Mouse (Mus musculus) limb, embryonic 15.5 days (tissue): ENCODE results near the gene Cmip. TPM values are rescaled to one million over a fixed set of nuclear protein-coding genes. Genes with fewer than 3 reads are reported as not detected.

ENCODE experiments used
- ATAC-seq: fragments of 200-750 bp; cut with Nextera tagmentation; 2 replicates; pipeline ENCODE4 v1.8.0; 2017; ENCODE audit warnings: low read depth, moderate TSS enrichment; ENCODE audit not compliant: insufficient number of reproducible peaks, low FRiP score, low TSS enrichment
- H3K27ac ChIP-seq: fragments of 300-500 bp; sonication (generic); 2 replicates; pipeline ENCODE4 v1.5.1; 2015; ENCODE audit warnings: moderate library complexity, mild to moderate bottlenecking, inconsistent platforms
- H3K27me3 ChIP-seq: fragments of 300-500 bp; sonication (generic); 2 replicates; pipeline ENCODE4 v1.6.1; 2015; ENCODE audit warnings: inconsistent platforms
- H3K36me3 ChIP-seq: fragments of 300-500 bp; sonication (generic); 2 replicates; pipeline ENCODE4 v1.6.1; 2015; ENCODE audit warnings: inconsistent platforms
- H3K4me1 ChIP-seq: fragments of 300-500 bp; sonication (generic); 2 replicates; pipeline ENCODE4 v1.6.1; 2015; ENCODE audit warnings: inconsistent platforms
- H3K4me2 ChIP-seq: fragments of 300-500 bp; sonication (generic); 2 replicates; pipeline ENCODE4 v1.6.1; 2015; ENCODE audit warnings: mild to moderate bottlenecking, inconsistent platforms
- H3K4me3 ChIP-seq: fragments of 300-500 bp; sonication (generic); 2 replicates; pipeline ENCODE4 v1.5.1; 2015; ENCODE audit warnings: mild to moderate bottlenecking, inconsistent platforms
- H3K9ac ChIP-seq: fragments of 300-500 bp; sonication (generic); 2 replicates; pipeline ENCODE4 v1.6.1; 2015; ENCODE audit warnings: inconsistent platforms
- H3K9me3 ChIP-seq: fragments of 300-500 bp; sonication (generic); 2 replicates; pipeline ENCODE4 v1.6.1; 2016; ENCODE audit warnings: inconsistent platforms
- WGBS: fragments of 180-500 bp; shearing (Covaris S2); methylation state at CpG from one replicate; pipeline ENCODE4 v1.1.7; 2015; 5-methylcytosine and 5-hydroxymethylcytosine counted together
- polyA plus RNA-seq: library from polyadenylated mRNA; unstranded; fragments of >200 nt; fragmentation: Nextera tagmentation; extraction: Ambion mirVana; gene quantifications from 2 replicates; pipeline ENCODE4 v1.2.1, GENCODE M21; 2015

Gene Cmip
- polyA plus RNA-seq, 1 experiment from 2014 or later = 18.8 TPM

- Histone ChIP-seq H3K27ac (no peak overlapping the region; the same call in 1 of the 2 replicates), H3K9me3 (no peaks in the 10 kb centered on the region), H3K4me1 (peaks cover 49% of the 10 kb centered on the region), H3K9ac (no peak overlapping the region), H3K4me3 (no peak overlapping the region), H3K36me3 (peaks cover 10% of the 10 kb centered on the region; the same call in 1 of the 2 replicates), H3K27me3 (no peaks in the 10 kb centered on the region), H3K4me2 (no peak overlapping the region)
- WGBS = 87% methylated on average over 10 of the region's 10 CpGs
- no peak for ATAC-seq
These were observed 24.8 kb downstream of the Cmip start for GRCm38 (mm10) chr8:117281676-117282075.

- Histone ChIP-seq H3K36me3 (peaks cover 12% of the 10 kb centered on the region; the same call in 1 of the 2 replicates), H3K27me3 (no peaks in the 10 kb centered on the region), H3K4me2 (no peak overlapping the region), H3K4me1 (peaks cover 49% of the 10 kb centered on the region), H3K9ac (no peak overlapping the region), H3K27ac (no peak overlapping the region; the same call in 1 of the 2 replicates), H3K4me3 (no peak overlapping the region), H3K9me3 (no peaks in the 10 kb centered on the region)
- WGBS = 58% methylated on average over 17 of the region's 17 CpGs
- ATAC-seq = no peak
These were observed 25.5 kb downstream of the Cmip start for GRCm38 (mm10) chr8:117282141-117282950.

- WGBS = 76% methylated on average over 9 of the region's 9 CpGs
- Histone ChIP-seq H3K4me1 (peaks cover 39% of the 10 kb centered on the region), H3K27ac (no peak overlapping the region), H3K36me3 (peaks cover 12% of the 10 kb centered on the region; the same call in 1 of the 2 replicates), H3K27me3 (no peaks in the 10 kb centered on the region), H3K4me2 (no peak overlapping the region), H3K4me3 (no peak overlapping the region), H3K9me3 (no peaks in the 10 kb centered on the region), H3K9ac (no peak overlapping the region)
- ATAC-seq = no peak
These were observed 28.1 kb downstream of the Cmip start for GRCm38 (mm10) chr8:117284768-117285484.

- H3K4me2 ChIP-seq = no peak overlapping the region
- H3K9ac ChIP-seq = no peak overlapping the region
- H3K4me3 ChIP-seq = no peak overlapping the region
- no peaks in the 10 kb centered on the region for H3K27me3 ChIP-seq
- ATAC-seq = no peak
- no peaks in the 10 kb centered on the region for H3K9me3 ChIP-seq
- peaks cover 12% of the 10 kb centered on the region; the same call in 1 of the 2 replicates for H3K36me3 ChIP-seq
- H3K4me1 ChIP-seq = peaks cover 41% of the 10 kb centered on the region
- no peak overlapping the region for H3K27ac ChIP-seq
- 72% methylated on average over 8 of the region's 8 CpGs for WGBS
These were observed 31.1 kb downstream of the Cmip start for GRCm38 (mm10) chr8:117287966-117288365.

DNA sequence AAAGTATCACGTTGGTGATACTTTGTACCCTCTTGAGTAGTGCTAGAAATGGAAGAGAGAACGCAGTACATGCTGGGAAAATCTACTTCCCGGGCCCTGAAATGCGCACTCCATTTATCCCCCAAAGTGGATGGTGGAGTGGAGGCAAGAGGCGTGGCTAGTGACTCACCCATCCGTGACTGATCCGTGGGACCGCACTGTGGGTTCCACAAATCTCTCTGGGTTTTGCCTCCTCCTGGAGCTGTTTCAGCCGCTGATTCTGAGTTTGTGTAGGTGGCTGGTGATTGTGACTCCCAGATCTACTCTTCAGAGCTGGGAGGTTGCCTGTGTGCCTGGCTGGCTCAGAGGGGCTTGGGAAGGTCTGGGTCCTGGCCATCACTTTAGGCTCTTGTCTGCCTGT, 32.2 kb downstream of the Cmip start:
- ATAC-seq = no peak
- no peak overlapping the region for H3K27ac ChIP-seq
- no peak overlapping the region for H3K4me3 ChIP-seq
- peaks cover 12% of the 10 kb centered on the region; the same call in 1 of the 2 replicates for H3K36me3 ChIP-seq
- no peaks in the 10 kb centered on the region for H3K9me3 ChIP-seq
- no peaks in the 10 kb centered on the region for H3K27me3 ChIP-seq
- 87% methylated on average over 9 of the region's 9 CpGs for WGBS
- H3K9ac ChIP-seq = no peak overlapping the region
- peaks cover 43% of the 10 kb centered on the region for H3K4me1 ChIP-seq
- H3K4me2 ChIP-seq = no peak overlapping the region

GRCm38 (mm10) chr8:117290506-117290905, 33.6 kb downstream of the Cmip start:
- Histone ChIP-seq H3K4me3 (no peak overlapping the region), H3K27ac (peak overlapping the region; percentile 62), H3K4me1 (peaks cover 49% of the 10 kb centered on the region), H3K9ac (no peak overlapping the region), H3K9me3 (no peaks in the 10 kb centered on the region), H3K36me3 (peaks cover 8% of the 10 kb centered on the region; the same call in 1 of the 2 replicates), H3K27me3 (no peaks in the 10 kb centered on the region), H3K4me2 (no peak overlapping the region)
- WGBS = 19% methylated on average over 7 of the region's 7 CpGs
- ATAC-seq = peak; percentile 28; the same call in 1 of the 2 replicates

DNA sequence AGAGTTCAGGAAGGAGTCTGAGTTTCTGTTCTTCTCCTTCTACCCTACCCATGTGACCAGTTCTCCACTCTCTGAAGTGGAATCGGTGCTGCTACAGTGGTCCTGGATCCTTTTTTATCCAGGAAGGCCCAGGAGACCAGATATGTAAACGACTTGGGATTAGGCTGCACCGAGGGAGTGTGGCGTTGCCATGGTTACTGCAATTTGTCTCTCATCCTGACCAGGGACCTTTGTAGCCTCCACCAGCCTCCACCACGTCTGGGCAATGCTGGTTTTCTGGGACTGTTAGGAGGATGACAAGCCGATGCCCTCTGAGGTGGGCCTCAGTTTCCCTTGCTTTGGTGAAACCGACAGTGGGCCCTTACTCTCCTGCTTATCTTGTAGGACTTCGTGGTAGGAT, 35.4 kb downstream of the Cmip start:
- 43% methylated on average over 8 of the region's 8 CpGs for WGBS
- H3K9ac ChIP-seq = no peak overlapping the region
- no peak overlapping the region for H3K4me2 ChIP-seq
- H3K27ac ChIP-seq = no peak overlapping the region
- no peaks in the 10 kb centered on the region for H3K36me3 ChIP-seq
- no peaks in the 10 kb centered on the region for H3K27me3 ChIP-seq
- no peak for ATAC-seq
- no peak overlapping the region for H3K4me3 ChIP-seq
- H3K4me1 ChIP-seq = peaks cover 49% of the 10 kb centered on the region
- no peaks in the 10 kb centered on the region for H3K9me3 ChIP-seq

- no peaks in the 10 kb centered on the region for H3K9me3 ChIP-seq
- WGBS = 77% methylated on average over 10 of the region's 10 CpGs
These were observed 37.9 kb downstream of the Cmip start for GRCm38 (mm10) chr8:117294812-117295211.

DNA sequence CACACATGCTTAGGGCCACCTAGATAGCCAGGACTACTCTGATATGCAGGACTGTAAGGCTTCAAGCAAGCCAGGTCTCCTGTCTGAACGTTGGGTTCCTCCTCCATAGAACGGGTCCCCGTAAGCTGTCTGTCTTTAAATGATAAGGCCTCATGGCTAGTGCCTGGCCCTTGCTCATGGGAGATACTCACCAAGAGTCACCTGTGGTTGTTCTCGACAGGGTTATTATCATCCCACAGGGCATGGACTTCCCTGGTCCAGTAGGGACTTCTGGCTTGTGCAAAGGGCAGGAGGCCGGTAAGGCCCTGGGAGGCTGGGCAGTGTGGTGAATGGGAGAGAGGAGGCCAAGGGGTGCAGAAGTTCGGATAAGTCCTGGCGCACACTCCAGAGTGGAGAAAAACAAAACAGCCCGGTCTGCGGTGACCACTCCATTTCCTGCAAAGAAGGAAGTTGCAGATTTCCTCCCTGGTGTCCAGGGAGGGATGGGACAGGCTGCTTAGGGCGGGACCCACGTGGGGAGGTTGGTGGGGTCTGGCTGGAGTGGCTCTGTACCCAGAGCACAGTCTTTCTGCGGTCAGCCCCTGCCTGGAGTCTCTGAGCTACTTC, 41.2 kb downstream of the Cmip start:
- no peaks in the 10 kb centered on the region for H3K36me3 ChIP-seq
- WGBS = 72% methylated on average over 12 of the region's 12 CpGs
- H3K9ac ChIP-seq = no peak overlapping the region
- 0 out of 2 replicates have a peak, but pooled peaks have one; percentile 6 for ATAC-seq
- H3K27me3 ChIP-seq = no peaks in the 10 kb centered on the region
- peaks cover 51% of the 10 kb centered on the region for H3K4me1 ChIP-seq
- no peak overlapping the region for H3K27ac ChIP-seq
- no peak overlapping the region for H3K4me3 ChIP-seq
- no peak overlapping the region for H3K4me2 ChIP-seq
- no peaks in the 10 kb centered on the region for H3K9me3 ChIP-seq

More at GRCm38 (mm10) chr8:117294812-117295211, 37.9 kb downstream of the Cmip start:
- H3K9ac ChIP-seq = no peak overlapping the region
- H3K4me1 ChIP-seq = peaks cover 54% of the 10 kb centered on the region
- ATAC-seq = no peak
- no peak overlapping the region for H3K4me3 ChIP-seq
- no peaks in the 10 kb centered on the region for H3K27me3 ChIP-seq
- H3K27ac ChIP-seq = no peak overlapping the region
- H3K4me2 ChIP-seq = no peak overlapping the region
- H3K36me3 ChIP-seq = no peaks in the 10 kb centered on the region

GRCm38 (mm10) chr8:117299204-117299603, 42.3 kb downstream of the Cmip start:
- Histone ChIP-seq H3K36me3 (no peaks in the 10 kb centered on the region), H3K4me3 (no peak overlapping the region), H3K4me2 (no peak overlapping the region), H3K9me3 (no peaks in the 10 kb centered on the region), H3K9ac (no peak overlapping the region), H3K27ac (no peak overlapping the region), H3K27me3 (no peaks in the 10 kb centered on the region), H3K4me1 (peaks cover 51% of the 10 kb centered on the region)
- ATAC-seq = no peak
- WGBS = 66% methylated on average over 10 of the region's 10 CpGs

- H3K4me2 ChIP-seq = no peak overlapping the region
- ATAC-seq = no peak
- no peak overlapping the region for H3K27ac ChIP-seq
- no peak overlapping the region for H3K4me3 ChIP-seq
- H3K4me1 ChIP-seq = peaks cover 55% of the 10 kb centered on the region
- 56% methylated on average over 7 of the region's 7 CpGs for WGBS
- H3K9me3 ChIP-seq = no peaks in the 10 kb centered on the region
- no peaks in the 10 kb centered on the region for H3K27me3 ChIP-seq
- no peak overlapping the region for H3K9ac ChIP-seq
- no peaks in the 10 kb centered on the region for H3K36me3 ChIP-seq
These were observed 43.3 kb downstream of the Cmip start for GRCm38 (mm10) chr8:117300188-117300587.
